Mouse (Mus musculus): ENCODE results near the gene Tmem92.

Tmem92 gene

GRCm38 (mm10) chr11:94729565-94729964 lies 52.9 kb downstream of the Tmem92 start:
- DNase-seq (ENCODE audit: low read depth, low spot score), result peak; percentile 72

GRCm38 (mm10) chr11:94728545-94728944 lies 54.0 kb downstream of the Tmem92 start:
- no peak for DNase-seq (ENCODE audit: low read depth, low spot score)

GRCm38 (mm10) chr11:94727306-94727705 lies 55.2 kb downstream of the Tmem92 start:
- no peak for DNase-seq (ENCODE audit: low read depth, low spot score)
